Mouse (Mus musculus): ENCODE results near the gene F2rl2. TPM values are rescaled to one million over a fixed set of nuclear protein-coding genes. Genes with fewer than 3 reads are reported as not detected.
A peak's percentile ranks its signal among the peaks of the same experiment; 100 is the strongest.

F2rl2 gene
- polyA plus RNA-seq, 1 experiment from 2014 or later: 0.84 TPM

GRCm38 (mm10) chr13:95685736-95686135 is 10.9 kb upstream of the F2rl2 start:
- H3K27ac ChIP-seq (replicated peaks; ENCODE audit: low read depth, low read length): no peak overlapping the region
- H3K4me1 ChIP-seq (ENCODE audit: control insufficient read depth, insufficient read depth, low read length): no peaks in the 10 kb centered on the region
- H3K9ac ChIP-seq (replicated peaks; ENCODE audit: low read length): no peak overlapping the region
- 87% methylated on average over 5 of the region's 5 CpGs for WGBS
- no peaks in the 10 kb centered on the region for H3K36me3 ChIP-seq (ENCODE audit: control insufficient read depth, insufficient read depth, low read length)
- H3K9me3 ChIP-seq (ENCODE audit: control insufficient read depth, low read length): no peaks in the 10 kb centered on the region
- DNase-seq (no peak), ATAC-seq (ENCODE audit: low FRiP score, low TSS enrichment) (no peak)
- H3K27me3 ChIP-seq (ENCODE audit: control insufficient read depth, insufficient read depth, low read length): no peaks in the 10 kb centered on the region
- H3K4me2 ChIP-seq (ENCODE audit: low read length): no peak overlapping the region
- no peak overlapping the region for H3K4me3 ChIP-seq (replicated peaks; ENCODE audit: low read depth, low read length)

GRCm38 (mm10) chr13:95688576-95688975 is 8.1 kb upstream of the F2rl2 start:
- Histone ChIP-seq H3K4me1 (ENCODE audit: control insufficient read depth, insufficient read depth, low read length) (no peaks in the 10 kb centered on the region), H3K4me3 (replicated peaks; ENCODE audit: low read depth, low read length) (no peak overlapping the region), H3K4me2 (ENCODE audit: low read length) (no peak overlapping the region), H3K9me3 (ENCODE audit: control insufficient read depth, low read length) (no peaks in the 10 kb centered on the region), H3K9ac (replicated peaks; ENCODE audit: low read length) (no peak overlapping the region), H3K27ac (replicated peaks; ENCODE audit: low read depth, low read length) (no peak overlapping the region), H3K36me3 (ENCODE audit: control insufficient read depth, insufficient read depth, low read length) (no peaks in the 10 kb centered on the region), H3K27me3 (ENCODE audit: control insufficient read depth, insufficient read depth, low read length) (no peaks in the 10 kb centered on the region)
- DNase-seq (no peak), ATAC-seq (ENCODE audit: low FRiP score, low TSS enrichment) (no peak)
- WGBS: 77% methylated on average over 1 of the region's 1 CpGs

GRCm38 (mm10) chr13:95692201-95692600 is 4.5 kb upstream of the F2rl2 start:
- 85% methylated on average over 8 of the region's 8 CpGs for WGBS
- H3K4me3 ChIP-seq (replicated peaks; ENCODE audit: low read depth, low read length): no peak overlapping the region
- no peaks in the 10 kb centered on the region for H3K36me3 ChIP-seq (ENCODE audit: control insufficient read depth, insufficient read depth, low read length)
- H3K9me3 ChIP-seq (ENCODE audit: control insufficient read depth, low read length): no peaks in the 10 kb centered on the region
- no peaks in the 10 kb centered on the region for H3K27me3 ChIP-seq (ENCODE audit: control insufficient read depth, insufficient read depth, low read length)
- H3K27ac ChIP-seq (replicated peaks; ENCODE audit: low read depth, low read length): no peak overlapping the region
- H3K4me1 ChIP-seq (ENCODE audit: control insufficient read depth, insufficient read depth, low read length): no peaks in the 10 kb centered on the region
- H3K9ac ChIP-seq (replicated peaks; ENCODE audit: low read length): no peak overlapping the region
- no peak overlapping the region for H3K4me2 ChIP-seq (ENCODE audit: low read length)
- DNase-seq (no peak), ATAC-seq (ENCODE audit: low FRiP score, low TSS enrichment) (no peak)

GRCm38 (mm10) chr13:95696120-95696653 is 466 bp upstream of the F2rl2 start:
- no peaks in the 10 kb centered on the region for H3K36me3 ChIP-seq (ENCODE audit: control insufficient read depth, insufficient read depth, low read length)
- no peak overlapping the region for H3K9ac ChIP-seq (replicated peaks; ENCODE audit: low read length)
- ATAC-seq (ENCODE audit: low FRiP score, low TSS enrichment) (no peak; the same call in 1 of the 2 replicates), DNase-seq (peak; percentile 19)
- 84% methylated on average over 9 of the region's 9 CpGs for WGBS
- H3K4me1 ChIP-seq (ENCODE audit: control insufficient read depth, insufficient read depth, low read length): no peaks in the 10 kb centered on the region
- no peak overlapping the region for H3K27ac ChIP-seq (replicated peaks; ENCODE audit: low read depth, low read length)
- H3K9me3 ChIP-seq (ENCODE audit: control insufficient read depth, low read length): no peaks in the 10 kb centered on the region
- H3K27me3 ChIP-seq (ENCODE audit: control insufficient read depth, insufficient read depth, low read length): no peaks in the 10 kb centered on the region
- no peak overlapping the region for H3K4me3 ChIP-seq (replicated peaks; ENCODE audit: low read depth, low read length)
- no peak overlapping the region for H3K4me2 ChIP-seq (ENCODE audit: low read length)

- DNase-seq (no peak), ATAC-seq (ENCODE audit: low FRiP score, low TSS enrichment) (no peak)
- Histone ChIP-seq H3K4me1 (ENCODE audit: control insufficient read depth, insufficient read depth, low read length) (no peaks in the 10 kb centered on the region), H3K4me2 (ENCODE audit: low read length) (no peak overlapping the region), H3K27me3 (ENCODE audit: control insufficient read depth, insufficient read depth, low read length) (no peaks in the 10 kb centered on the region), H3K4me3 (replicated peaks; ENCODE audit: low read depth, low read length) (no peak overlapping the region), H3K9me3 (ENCODE audit: control insufficient read depth, low read length) (no peaks in the 10 kb centered on the region), H3K36me3 (ENCODE audit: control insufficient read depth, insufficient read depth, low read length) (no peaks in the 10 kb centered on the region), H3K9ac (replicated peaks; ENCODE audit: low read length) (no peak overlapping the region), H3K27ac (replicated peaks; ENCODE audit: low read depth, low read length) (no peak overlapping the region)
- WGBS: 61% methylated on average over 6 of the region's 6 CpGs
Measured at GRCm38 (mm10) chr13:95697874-95698273, 1.2 kb downstream of the F2rl2 start.

GRCm38 (mm10) chr13:95703376-95703775 is 6.7 kb downstream of the F2rl2 start:
- 0 out of 2 replicates have a peak, but pooled peaks cover 2% of the 10 kb centered on the region for H3K36me3 ChIP-seq (ENCODE audit: control insufficient read depth, insufficient read depth, low read length)
- H3K27ac ChIP-seq (replicated peaks; ENCODE audit: low read depth, low read length): no peak overlapping the region
- no peaks in the 10 kb centered on the region for H3K4me1 ChIP-seq (ENCODE audit: control insufficient read depth, insufficient read depth, low read length)
- no peak overlapping the region for H3K9ac ChIP-seq (replicated peaks; ENCODE audit: low read length)
- DNase-seq (no peak), ATAC-seq (ENCODE audit: low FRiP score, low TSS enrichment) (no peak)
- no peaks in the 10 kb centered on the region for H3K27me3 ChIP-seq (ENCODE audit: control insufficient read depth, insufficient read depth, low read length)
- no peak overlapping the region for H3K4me2 ChIP-seq (ENCODE audit: low read length)
- 88% methylated on average over 5 of the region's 5 CpGs for WGBS
- no peak overlapping the region for H3K4me3 ChIP-seq (replicated peaks; ENCODE audit: low read depth, low read length)
- H3K9me3 ChIP-seq (ENCODE audit: control insufficient read depth, low read length): no peaks in the 10 kb centered on the region

GRCm38 (mm10) chr13:95705589-95705988 is 8.9 kb downstream of the F2rl2 start:
- DNase-seq: no peak
- Histone ChIP-seq H3K27me3 (ENCODE audit: control insufficient read depth, insufficient read depth, low read length) (no peaks in the 10 kb centered on the region), H3K4me2 (ENCODE audit: low read length) (no peak overlapping the region), H3K9ac (replicated peaks; ENCODE audit: low read length) (no peak overlapping the region), H3K36me3 (ENCODE audit: control insufficient read depth, insufficient read depth, low read length) (0 out of 2 replicates have a peak, but pooled peaks cover 2% of the 10 kb centered on the region), H3K27ac (replicated peaks; ENCODE audit: low read depth, low read length) (no peak overlapping the region), H3K4me1 (ENCODE audit: control insufficient read depth, insufficient read depth, low read length) (no peaks in the 10 kb centered on the region), H3K9me3 (ENCODE audit: control insufficient read depth, low read length) (no peaks in the 10 kb centered on the region), H3K4me3 (replicated peaks; ENCODE audit: low read depth, low read length) (no peak overlapping the region)
- 97% methylated on average over 6 of the region's 6 CpGs for WGBS
- ATAC-seq (ENCODE audit: low FRiP score, low TSS enrichment): no peak

GRCm38 (mm10) chr13:95712054-95712453 is 15.4 kb downstream of the F2rl2 start:
- H3K4me2 ChIP-seq (ENCODE audit: low read length): no peak overlapping the region
- H3K9me3 ChIP-seq (ENCODE audit: control insufficient read depth, low read length): no peaks in the 10 kb centered on the region
- H3K4me1 ChIP-seq (ENCODE audit: control insufficient read depth, insufficient read depth, low read length): no peaks in the 10 kb centered on the region
- DNase-seq: no peak
- no peak overlapping the region for H3K4me3 ChIP-seq (replicated peaks; ENCODE audit: low read depth, low read length)
- 0 out of 2 replicates have a peak, but pooled peaks cover 2% of the 10 kb centered on the region for H3K36me3 ChIP-seq (ENCODE audit: control insufficient read depth, insufficient read depth, low read length)
- H3K27me3 ChIP-seq (ENCODE audit: control insufficient read depth, insufficient read depth, low read length): no peaks in the 10 kb centered on the region
- no peak for ATAC-seq (ENCODE audit: low FRiP score, low TSS enrichment)
- no peak overlapping the region for H3K27ac ChIP-seq (replicated peaks; ENCODE audit: low read depth, low read length)
- no peak overlapping the region for H3K9ac ChIP-seq (replicated peaks; ENCODE audit: low read length)

- Histone ChIP-seq H3K4me1 (ENCODE audit: control insufficient read depth, insufficient read depth, low read length) (no peaks in the 10 kb centered on the region), H3K4me3 (replicated peaks; ENCODE audit: low read depth, low read length) (no peak overlapping the region), H3K36me3 (ENCODE audit: control insufficient read depth, insufficient read depth, low read length) (0 out of 2 replicates have a peak, but pooled peaks cover 2% of the 10 kb centered on the region), H3K9me3 (ENCODE audit: control insufficient read depth, low read length) (no peaks in the 10 kb centered on the region), H3K9ac (replicated peaks; ENCODE audit: low read length) (no peak overlapping the region), H3K4me2 (ENCODE audit: low read length) (no peak overlapping the region), H3K27ac (replicated peaks; ENCODE audit: low read depth, low read length) (no peak overlapping the region), H3K27me3 (ENCODE audit: control insufficient read depth, insufficient read depth, low read length) (no peaks in the 10 kb centered on the region)
- DNase-seq (no peak), ATAC-seq (ENCODE audit: low FRiP score, low TSS enrichment) (no peak)
- 95% methylated on average over 9 of the region's 9 CpGs for WGBS
Measured at GRCm38 (mm10) chr13:95712570-95713268, 16.1 kb downstream of the F2rl2 start.

All from midbrain, embryonic 14.5 days (tissue).